26 mouse cellular contexts compared by ENCODE assay signal in genomic region chr16:65977075-65977474, GRCm38 (mm10).
DNase-seq lines count a peak whose midpoint lies in the region; ATAC-seq and TF ChIP-seq lines count a peak whose summit lies in the region.
"Had no signal": no experiment of that assay in that cellular context is flagged by ENCODE, and none has a peak within 500 bp of the region (broad histone marks: within the 10 kb centered on the region; RNA-seq: fewer than 3 reads in every experiment).

No protein-coding gene starts in this region.

- no peak overlapping the region for H3K9ac ChIP-seq in liver, adult 2 months (ENCODE audit: low read depth, low read length)
- H3K9ac ChIP-seq in liver, postnatal 0 days (replicated peaks): no peak overlapping the region
- no peak overlapping the region for H3K9ac ChIP-seq in liver, embryonic 12.5 days
- H3K9ac ChIP-seq: embryonic facial prominence, embryonic 12.5 days; forebrain, embryonic 13.5 days; forebrain, embryonic 15.5 days; forebrain, postnatal 0 days had no signal

- H3K27ac ChIP-seq in kidney, adult 2 months (ENCODE audit: insufficient read depth, low read depth, low read length): no peak overlapping the region
- no peak overlapping the region for H3K27ac ChIP-seq in liver, adult 2 months (replicated peaks; ENCODE audit: insufficient read depth, low read depth, low read length)
- no peak overlapping the region for H3K27ac ChIP-seq in liver, postnatal 0 days (ENCODE audit: low read depth)
- H3K27ac ChIP-seq in liver, embryonic 12.5 days: no peak overlapping the region
- H3K27ac ChIP-seq: embryonic facial prominence, embryonic 10.5 days; embryonic facial prominence, embryonic 12.5 days; forebrain, embryonic 13.5 days; forebrain, embryonic 15.5 days had no signal

- H3K9me3 ChIP-seq in liver, postnatal 0 days (ENCODE audit: low read length): no peaks in the 10 kb centered on the region
- no peaks in the 10 kb centered on the region for H3K9me3 ChIP-seq in liver, embryonic 12.5 days (replicated peaks)
- H3K9me3 ChIP-seq: embryonic facial prominence, embryonic 10.5 days; embryonic facial prominence, embryonic 12.5 days; forebrain, embryonic 13.5 days; forebrain, embryonic 15.5 days; G1E had no signal

- ATAC-seq in liver, postnatal 0 days: peak; percentile 76
- ATAC-seq in liver, embryonic 12.5 days: no peak
- ATAC-seq: CD4-positive, CD25-positive, alpha-beta regulatory T cell, adult 4 months; forebrain, embryonic 13.5 days; forebrain, embryonic 15.5 days; forebrain, postnatal 0 days had no signal

- no peak for TF ChIP-seq EP300 in liver, postnatal 0 days (IDR thresholded peaks at IDR 0.05; ENCODE audit: low read depth)

- H3K4me2 ChIP-seq in liver, postnatal 0 days (ENCODE audit: low read depth, low read length): no peak overlapping the region
- H3K4me2 ChIP-seq in liver, embryonic 12.5 days: no peak overlapping the region
- H3K4me2 ChIP-seq: embryonic facial prominence, embryonic 12.5 days; forebrain, embryonic 13.5 days; forebrain, embryonic 15.5 days had no signal

- no peak overlapping the region for H3K4me3 ChIP-seq in kidney, adult 2 months (ENCODE audit: insufficient read depth, low read depth, low read length)
- no peak overlapping the region for H3K4me3 ChIP-seq in liver, adult 2 months (ENCODE audit: insufficient read depth, low read depth, low read length)
- H3K4me3 ChIP-seq in liver, postnatal 0 days (ENCODE audit: low read depth, low read length): no peak overlapping the region
- no peak overlapping the region for H3K4me3 ChIP-seq in liver, embryonic 12.5 days
- H3K4me3 ChIP-seq: embryonic facial prominence, embryonic 10.5 days; embryonic facial prominence, embryonic 12.5 days; forebrain, embryonic 13.5 days; forebrain, embryonic 15.5 days had no signal

- no peak for TF ChIP-seq CTCF in kidney, adult 2 months (conservative IDR thresholded peaks at IDR 0.05; ENCODE audit: insufficient read depth, insufficient read length, low read depth, low read length)
- no peak for TF ChIP-seq CTCF in liver, adult 2 months (IDR thresholded peaks at IDR 0.05; ENCODE audit: low read depth, low read length)
- TF ChIP-seq CTCF in liver, postnatal 0 days (IDR thresholded peaks at IDR 0.05; ENCODE audit: low read depth): no peak

- TF ChIP-seq POLR2A in kidney, adult 2 months (IDR thresholded peaks at IDR 0.05; ENCODE audit: low read depth, low read length): no peak
- TF ChIP-seq POLR2A in liver, adult 2 months (IDR thresholded peaks at IDR 0.05; ENCODE audit: extremely low read depth, insufficient read depth, low read length): no peak

- H3K27me3 ChIP-seq in kidney, adult 2 months (replicated peaks; ENCODE audit: control insufficient read depth, insufficient read depth, low read length): no peaks in the 10 kb centered on the region
- no peaks in the 10 kb centered on the region for H3K27me3 ChIP-seq in liver, adult 2 months (ENCODE audit: control insufficient read depth, insufficient read depth, low read length)
- no peaks in the 10 kb centered on the region for H3K27me3 ChIP-seq in liver, postnatal 0 days (ENCODE audit: insufficient read depth, low read length)
- no peaks in the 10 kb centered on the region for H3K27me3 ChIP-seq in liver, embryonic 12.5 days (replicated peaks)
- H3K27me3 ChIP-seq: CH12.LX; embryonic facial prominence, embryonic 12.5 days; forebrain, embryonic 13.5 days; forebrain, embryonic 15.5 days had no signal

- H3K4me1 ChIP-seq in kidney, adult 2 months (ENCODE audit: control insufficient read depth, insufficient read depth, low read length): no peaks in the 10 kb centered on the region
- H3K4me1 ChIP-seq in liver, adult 2 months (ENCODE audit: control insufficient read depth, insufficient read depth, low read length): peaks cover 6% of the 10 kb centered on the region; the same call in 1 of the 2 replicates
- no peaks in the 10 kb centered on the region for H3K4me1 ChIP-seq in liver, postnatal 0 days (ENCODE audit: insufficient read depth)
- H3K4me1 ChIP-seq in liver, embryonic 12.5 days: no peaks in the 10 kb centered on the region
- H3K4me1 ChIP-seq: embryonic facial prominence, embryonic 10.5 days; embryonic facial prominence, embryonic 12.5 days; forebrain, embryonic 13.5 days; forebrain, embryonic 15.5 days had no signal

- WGBS in kidney, adult 2 months: 44% methylated on average over 4 of the region's 4 CpGs
- WGBS in liver, adult 2 months: 17% methylated on average over 4 of the region's 4 CpGs
- WGBS in liver, postnatal 0 days (ENCODE audit: insufficient replicate concordance): 63% methylated on average over 4 of the region's 4 CpGs
- 65% methylated on average over 4 of the region's 4 CpGs for WGBS in liver, embryonic 12.5 days (ENCODE audit: insufficient replicate concordance)

- DNase-seq in kidney, adult 2 months: peak; percentile 32
- DNase-seq in kidney, postnatal 25 days: no peak
- DNase-seq in liver, adult 2 months (ENCODE audit: extremely low read depth, low read depth, low spot score): peak; percentile 96
- no peak for DNase-seq in liver
- no peak for DNase-seq in liver, postnatal 0 days
- peak; percentile 4 for DNase-seq in NIH3T3 (ENCODE audit: low read depth)
- no peak for DNase-seq in embryo, embryonic 9.5 days (ENCODE audit: extremely low spot score)
- DNase-seq: adrenal gland, adult 8-10 months; adrenal gland, postnatal 14 days; adrenal gland, postnatal 36 days; B cell, adult 2 months; cerebellum, adult 18-20 months; cerebellum, adult 8-10 months; cerebellum, adult 9-11 months; cerebellum, postnatal 14 days; cerebellum, postnatal 36 days; embryo, embryonic 11 days; forebrain, postnatal 0 days had no signal

- H3K79me2 ChIP-seq in liver, adult 2 months (ENCODE audit: control insufficient read depth, insufficient read depth, low read length): no peaks in the 10 kb centered on the region

- H3K36me3 ChIP-seq in kidney, adult 2 months (ENCODE audit: control insufficient read depth, insufficient read depth, low read length): no peaks in the 10 kb centered on the region
- H3K36me3 ChIP-seq in liver, adult 2 months (ENCODE audit: control insufficient read depth, insufficient read depth, low read length): no peaks in the 10 kb centered on the region
- no peaks in the 10 kb centered on the region for H3K36me3 ChIP-seq in liver, postnatal 0 days (replicated peaks; ENCODE audit: insufficient read depth, low read length)
- H3K36me3 ChIP-seq in liver, embryonic 12.5 days: no peaks in the 10 kb centered on the region
- H3K36me3 ChIP-seq: embryonic facial prominence, embryonic 10.5 days; embryonic facial prominence, embryonic 12.5 days; forebrain, embryonic 15.5 days; G1E had no signal

Comparison
In these comparisons a context has a peak if more than half of its experiments do, and no peak if none do; other contexts are left out.
1. DNase-seq: peak in kidney, adult 2 months (single experiment), liver, adult 2 months (single experiment) and NIH3T3 (single experiment); none in kidney, postnatal 25 days (0 of 2), liver (single experiment), liver, postnatal 0 days (single experiment) and embryo, embryonic 9.5 days (single experiment).